Mouse (Mus musculus) lung, adult 2 months (tissue): Measurements from ENCODE around the gene Asrgl1.

Experiments
- CTCF ChIP-seq: fragments of 200-500 bp; IDR thresholded peaks from 2 replicates; pipeline ENCODE4 v1.5.1; 2011; ENCODE audit warnings: mild to moderate bottlenecking, low read length, control low read depth; ENCODE audit not compliant: insufficient read depth
- POLR2A ChIP-seq: fragments of 200-500 bp; IDR thresholded peaks from 2 replicates; pipeline ENCODE4 v1.6.1; 2011; ENCODE audit warnings: low read depth, mild to moderate bottlenecking, control low read depth, low read length, borderline replicate concordance; ENCODE audit errors: extremely low read depth

GRCm38 (mm10) chr19:9073776-9074411, 61.5 kb downstream of the Asrgl1 start:
- TF ChIP-seq CTCF (no peak), POLR2A (no peak)
